In the genomic region with DNA sequence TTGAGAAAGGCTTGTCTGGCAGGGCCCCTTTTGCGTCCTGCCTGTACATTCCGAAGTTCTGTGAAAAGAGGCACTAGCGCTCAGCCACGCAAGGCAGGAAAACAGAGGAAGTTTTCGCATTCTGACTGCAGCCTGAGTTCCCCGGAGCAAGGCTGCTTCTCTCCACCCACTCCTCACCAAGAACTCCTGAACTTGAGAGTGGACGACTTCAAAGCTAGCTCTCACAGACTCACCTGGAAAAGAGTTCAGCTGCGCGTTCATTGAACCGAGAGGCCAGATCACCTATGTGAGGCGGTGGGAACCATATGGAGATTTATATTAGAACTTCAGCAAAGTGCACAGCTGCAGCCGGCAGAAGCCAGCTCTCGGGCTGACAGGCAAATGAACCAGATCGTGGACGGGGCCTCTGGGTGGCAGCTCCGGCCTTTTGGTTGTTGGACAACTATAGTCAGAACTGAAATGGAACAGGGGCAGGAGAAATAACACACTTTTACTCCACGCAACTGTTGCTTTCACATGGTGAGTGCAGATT, we compare ENCODE assay signal across 8 mouse cellular contexts.
DNase-seq lines count a peak whose midpoint lies in the region; ATAC-seq lines count a peak whose summit lies in the region.

No protein-coding gene starts in this region.

- H3K9ac ChIP-seq in embryonic facial prominence, embryonic 15.5 days: peak overlapping the region; percentile 57
- H3K9ac ChIP-seq in heart, embryonic 12.5 days: peak overlapping the region; percentile 83
- H3K9ac ChIP-seq in kidney, embryonic 14.5 days (ENCODE audit: low read depth, low read length): peak overlapping the region; percentile 61
- H3K9ac ChIP-seq in midbrain, embryonic 14.5 days (replicated peaks; ENCODE audit: low read length): peak overlapping the region; percentile 61

- H3K36me3 ChIP-seq in embryonic facial prominence, embryonic 15.5 days: peaks cover 7% of the 10 kb centered on the region; the same call in 1 of the 2 replicates
- H3K36me3 ChIP-seq in heart, embryonic 12.5 days: peaks cover 15% of the 10 kb centered on the region
- H3K36me3 ChIP-seq in kidney, embryonic 14.5 days (ENCODE audit: control insufficient read depth, insufficient read depth, low read length): no peaks in the 10 kb centered on the region
- H3K36me3 ChIP-seq in midbrain, embryonic 14.5 days (ENCODE audit: control insufficient read depth, insufficient read depth, low read length): no peaks in the 10 kb centered on the region

- WGBS in embryonic facial prominence, embryonic 15.5 days: 1% methylated on average over 17 of the region's 17 CpGs
- WGBS in heart, embryonic 12.5 days: 13% methylated on average over 17 of the region's 17 CpGs
- WGBS in kidney, embryonic 14.5 days: 2% methylated on average over 17 of the region's 17 CpGs
- WGBS in midbrain, embryonic 14.5 days: 2% methylated on average over 17 of the region's 17 CpGs

- H3K4me3 ChIP-seq in embryonic facial prominence, embryonic 15.5 days (replicated peaks): peak overlapping the region; percentile 57
- H3K4me3 ChIP-seq in heart, embryonic 12.5 days: peak overlapping the region; percentile 64
- H3K4me3 ChIP-seq in kidney, embryonic 14.5 days (ENCODE audit: low read length): peak overlapping the region; percentile 48
- H3K4me3 ChIP-seq in midbrain, embryonic 14.5 days (replicated peaks; ENCODE audit: low read depth, low read length): peak overlapping the region; percentile 41

- no peak for DNase-seq in cerebellum, adult 9-11 months
- DNase-seq in liver: peak; percentile 40
- DNase-seq in midbrain, embryonic 14.5 days: peak; percentile 72
- peak; percentile 13 to 59 for DNase-seq in spleen, postnatal 4 days (ENCODE audit: low spot score in 2 of 2)

- H3K27ac ChIP-seq in embryonic facial prominence, embryonic 15.5 days (replicated peaks): peak overlapping the region; percentile 97
- peak overlapping the region; percentile 99 for H3K27ac ChIP-seq in heart, embryonic 12.5 days (ENCODE audit: poor library complexity, severe bottlenecking)
- peak overlapping the region; percentile 92 for H3K27ac ChIP-seq in kidney, embryonic 14.5 days (ENCODE audit: low read depth, low read length)
- H3K27ac ChIP-seq in midbrain, embryonic 14.5 days (replicated peaks; ENCODE audit: low read depth, low read length): peak overlapping the region; percentile 90

- no peaks in the 10 kb centered on the region for H3K27me3 ChIP-seq in embryonic facial prominence, embryonic 15.5 days
- no peaks in the 10 kb centered on the region for H3K27me3 ChIP-seq in heart, embryonic 12.5 days (replicated peaks)
- H3K27me3 ChIP-seq in kidney, embryonic 14.5 days (ENCODE audit: control insufficient read depth, insufficient read depth, low read length): no peaks in the 10 kb centered on the region
- H3K27me3 ChIP-seq in midbrain, embryonic 14.5 days (ENCODE audit: control insufficient read depth, insufficient read depth, low read length): no peaks in the 10 kb centered on the region

- 0 out of 2 replicates have a peak, but pooled peaks cover 2% of the 10 kb centered on the region for H3K4me1 ChIP-seq in embryonic facial prominence, embryonic 15.5 days
- peaks cover 3% of the 10 kb centered on the region; the same call in 1 of the 2 replicates for H3K4me1 ChIP-seq in heart, embryonic 12.5 days (replicated peaks)
- 0 out of 2 replicates have a peak, but pooled peaks cover 8% of the 10 kb centered on the region for H3K4me1 ChIP-seq in kidney, embryonic 14.5 days (ENCODE audit: control insufficient read depth, insufficient read depth, low read length)
- H3K4me1 ChIP-seq in midbrain, embryonic 14.5 days (ENCODE audit: control insufficient read depth, insufficient read depth, low read length): peaks cover 23% of the 10 kb centered on the region

- no peaks in the 10 kb centered on the region for H3K9me3 ChIP-seq in embryonic facial prominence, embryonic 15.5 days (replicated peaks)
- no peaks in the 10 kb centered on the region for H3K9me3 ChIP-seq in heart, embryonic 12.5 days (replicated peaks)
- H3K9me3 ChIP-seq in kidney, embryonic 14.5 days (ENCODE audit: control insufficient read depth, low read length): no peaks in the 10 kb centered on the region
- no peaks in the 10 kb centered on the region for H3K9me3 ChIP-seq in midbrain, embryonic 14.5 days (ENCODE audit: control insufficient read depth, low read length)

- H3K4me2 ChIP-seq in embryonic facial prominence, embryonic 15.5 days (replicated peaks): peak overlapping the region; percentile 54
- H3K4me2 ChIP-seq in heart, embryonic 12.5 days: peak overlapping the region; percentile 75
- peak overlapping the region; percentile 53 for H3K4me2 ChIP-seq in kidney, embryonic 14.5 days (replicated peaks; ENCODE audit: low read depth, low read length)
- H3K4me2 ChIP-seq in midbrain, embryonic 14.5 days (ENCODE audit: low read length): peak overlapping the region; percentile 57

- 0 out of 2 replicates have a peak, but pooled peaks have one; percentile 15 for ATAC-seq in cerebellum, adult (ENCODE audit: insufficient number of reproducible peaks, low FRiP score, low TSS enrichment)
- peak; percentile 72 for ATAC-seq in embryonic facial prominence, embryonic 15.5 days (ENCODE audit: insufficient number of reproducible peaks, low FRiP score, low TSS enrichment, low read depth)
- ATAC-seq in heart, embryonic 12.5 days (ENCODE audit: insufficient number of reproducible peaks, low FRiP score): peak; percentile 70
- peak; percentile 80 for ATAC-seq in kidney, embryonic 14.5 days (ENCODE audit: low FRiP score, low TSS enrichment)
- ATAC-seq in midbrain, embryonic 14.5 days (ENCODE audit: low FRiP score, low TSS enrichment): peak; percentile 79

Comparison
In these comparisons a context has a peak if more than half of its experiments do, and no peak if none do; other contexts are left out.
1. ATAC-seq: peak in every context shown above with its lines; median percentile 80 in kidney, embryonic 14.5 days; 79 in midbrain, embryonic 14.5 days; 72 in embryonic facial prominence, embryonic 15.5 days; 70 in heart, embryonic 12.5 days; 15 in cerebellum, adult.